Mouse (Mus musculus) embryonic facial prominence, embryonic 13.5 days (tissue): ENCODE measurements around the gene Vapa. TPM values are rescaled to one million over a fixed set of nuclear protein-coding genes. Genes with fewer than 3 reads are reported as not detected.
A peak's percentile ranks its signal among the peaks of the same experiment; 100 is the strongest.
"Not testable (repeated sequence)": the region's sequence is repeated elsewhere in the genome, so short reads cannot be mapped to it uniquely, and the experiment has no call there.

Experiments
- ATAC-seq: fragments of 200-750 bp; cut with Nextera tagmentation; 2 replicates; pipeline ENCODE4 v1.8.0; 2017; ENCODE audit warnings: low read depth; ENCODE audit not compliant: insufficient number of reproducible peaks, insufficient read depth, low FRiP score, low TSS enrichment
- H3K27ac ChIP-seq: fragments of 300-500 bp; sonication (generic); 2 replicates; pipeline ENCODE4 v1.5.1; 2015; ENCODE audit warnings: moderate library complexity, mild to moderate bottlenecking, inconsistent platforms
- H3K27me3 ChIP-seq: fragments of 300-500 bp; sonication (generic); 2 replicates; pipeline ENCODE4 v1.6.1; 2015; ENCODE audit warnings: mild to moderate bottlenecking, inconsistent platforms
- H3K36me3 ChIP-seq: fragments of 300-500 bp; sonication (generic); 2 replicates; pipeline ENCODE4 v1.6.1; 2015; ENCODE audit warnings: mild to moderate bottlenecking, inconsistent platforms
- H3K4me1 ChIP-seq: fragments of 300-500 bp; sonication (generic); 2 replicates; pipeline ENCODE4 v1.6.1; 2015; ENCODE audit warnings: inconsistent platforms
- H3K4me2 ChIP-seq: fragments of 300-500 bp; sonication (generic); 2 replicates; pipeline ENCODE4 v1.6.1; 2015; ENCODE audit warnings: moderate library complexity, mild to moderate bottlenecking, inconsistent platforms
- H3K4me3 ChIP-seq: fragments of 300-500 bp; sonication (generic); 2 replicates; pipeline ENCODE4 v1.5.1; 2015; ENCODE audit warnings: mild to moderate bottlenecking, inconsistent platforms
- H3K9ac ChIP-seq: fragments of 300-500 bp; sonication (generic); 2 replicates; pipeline ENCODE4 v1.6.1; 2015; ENCODE audit warnings: mild to moderate bottlenecking, inconsistent platforms
- H3K9me3 ChIP-seq: fragments of 300-500 bp; sonication (generic); 2 replicates; pipeline ENCODE4 v1.6.1; 2016; ENCODE audit warnings: inconsistent platforms
- WGBS: fragments of 180-500 bp; shearing (Covaris S2); methylation state at CpG from one replicate; pipeline ENCODE4 v1.1.7; 2015; ENCODE audit warnings: mixed read lengths; 5-methylcytosine and 5-hydroxymethylcytosine counted together
- polyA plus RNA-seq: library from polyadenylated mRNA; unstranded; fragments of >200 nt; fragmentation: Nextera tagmentation; extraction: Ambion mirVana; gene quantifications from 2 replicates; pipeline ENCODE4 v1.2.1, GENCODE M21; 2015

Gene Vapa
- polyA plus RNA-seq, 1 experiment from 2014 or later = 187 TPM

GRCm38 (mm10) chr17:65643579-65643978, 30.2 kb upstream of the Vapa start:
- no peak for ATAC-seq
- no peaks in the 10 kb centered on the region for H3K27me3 ChIP-seq
- H3K4me3 ChIP-seq = no peak overlapping the region
- H3K36me3 ChIP-seq = no peaks in the 10 kb centered on the region
- peak overlapping the region; percentile 64 for H3K27ac ChIP-seq
- H3K4me1 ChIP-seq = peaks cover 20% of the 10 kb centered on the region
- H3K9me3 ChIP-seq = no peaks in the 10 kb centered on the region
- 65% methylated on average over 5 of the region's 5 CpGs for WGBS
- peak overlapping the region; percentile 43 for H3K4me2 ChIP-seq
- no peak overlapping the region for H3K9ac ChIP-seq

- Histone ChIP-seq H3K4me1 (peaks cover 20% of the 10 kb centered on the region), H3K4me2 (peak overlapping the region; percentile 43), H3K9me3 (no peaks in the 10 kb centered on the region), H3K9ac (no peak overlapping the region), H3K36me3 (no peaks in the 10 kb centered on the region), H3K27me3 (no peaks in the 10 kb centered on the region), H3K4me3 (no peak overlapping the region), H3K27ac (peak overlapping the region; percentile 64)
- no peak for ATAC-seq
- 13% methylated on average over 10 of the region's 10 CpGs for WGBS
Measured at GRCm38 (mm10) chr17:65643051-65643521, 29.7 kb upstream of the Vapa start.

GRCm38 (mm10) chr17:65642578-65642991, 29.2 kb upstream of the Vapa start:
- Histone ChIP-seq H3K9ac (no peak overlapping the region), H3K4me3 (no peak overlapping the region), H3K4me2 (peak overlapping the region; percentile 43), H3K27me3 (no peaks in the 10 kb centered on the region), H3K36me3 (no peaks in the 10 kb centered on the region), H3K4me1 (peaks cover 20% of the 10 kb centered on the region), H3K27ac (peak overlapping the region; percentile 64; the same call in 1 of the 2 replicates), H3K9me3 (no peaks in the 10 kb centered on the region)
- 10% methylated on average over 5 of the region's 5 CpGs for WGBS
- no peak for ATAC-seq

- peak within 1 kb of the TSS; percentile 64 for H3K27ac ChIP-seq
Measured at GRCm38 (mm10) chr17:65641734-65642218, 28.4 kb upstream of the Vapa start, which contains the start of gene Txndc2. TSS of gene Txndc2 (minus strand) at chr17:65642168.

GRCm38 (mm10) chr17:65639144-65639543, 25.8 kb upstream of the Vapa start:
- Histone ChIP-seq H3K27me3 (no peaks in the 10 kb centered on the region), H3K9me3 (no peaks in the 10 kb centered on the region), H3K4me2 (no peak overlapping the region), H3K27ac (no peak overlapping the region), H3K36me3 (no peaks in the 10 kb centered on the region), H3K4me3 (no peak overlapping the region), H3K4me1 (peaks cover 27% of the 10 kb centered on the region), H3K9ac (no peak overlapping the region)
- WGBS = 82% methylated on average over 1 of the region's 1 CpGs
- no peak for ATAC-seq

More at GRCm38 (mm10) chr17:65641734-65642218, 28.4 kb upstream of the Vapa start, which contains the start of gene Txndc2:
- Histone ChIP-seq H3K4me1 (peaks cover 20% of the 10 kb centered on the region), H3K4me3 (no peak within 1 kb of the TSS), H3K9ac (no peak within 1 kb of the TSS), H3K27me3 (no peaks in the 10 kb centered on the region), H3K4me2 (peak within 1 kb of the TSS; percentile 43), H3K9me3 (no peaks in the 10 kb centered on the region), H3K36me3 (no peaks in the 10 kb centered on the region)
- 78% methylated on average over 11 of the region's 11 CpGs for WGBS
- ATAC-seq = no peak

- H3K27me3 ChIP-seq = no peaks in the 10 kb centered on the region
- no peak overlapping the region for H3K27ac ChIP-seq
- no peak overlapping the region for H3K4me2 ChIP-seq
- no peak overlapping the region for H3K4me3 ChIP-seq
- H3K9me3 ChIP-seq = no peaks in the 10 kb centered on the region
- WGBS = 81% methylated on average over 14 of the region's 14 CpGs
- no peak for ATAC-seq
- no peaks in the 10 kb centered on the region for H3K36me3 ChIP-seq
- peaks cover 7% of the 10 kb centered on the region; the same call in 1 of the 2 replicates for H3K4me1 ChIP-seq
- no peak overlapping the region for H3K9ac ChIP-seq
Measured at GRCm38 (mm10) chr17:65635715-65636360, 22.5 kb upstream of the Vapa start.

GRCm38 (mm10) chr17:65629943-65630342, 16.6 kb upstream of the Vapa start:
- Histone ChIP-seq H3K9me3 (no peaks in the 10 kb centered on the region), H3K27ac (no peak overlapping the region), H3K4me3 (no peak overlapping the region), H3K27me3 (no peaks in the 10 kb centered on the region), H3K4me1 (peaks cover 3% of the 10 kb centered on the region; the same call in 1 of the 2 replicates), H3K36me3 (no peaks in the 10 kb centered on the region), H3K4me2 (no peak overlapping the region), H3K9ac (no peak overlapping the region)
- WGBS = 73% methylated on average over 6 of the region's 6 CpGs
- no peak for ATAC-seq

GRCm38 (mm10) chr17:65628823-65629532, 15.6 kb upstream of the Vapa start:
- not testable (repeated sequence) for H3K9ac ChIP-seq, H3K9me3 ChIP-seq, H3K4me1 ChIP-seq, H3K27ac ChIP-seq, H3K4me3 ChIP-seq, H3K27me3 ChIP-seq, H3K4me2 ChIP-seq, ATAC-seq, H3K36me3 ChIP-seq
- WGBS = 79% methylated on average over 13 of the region's 13 CpGs

GRCm38 (mm10) chr17:65626301-65626700, 12.9 kb upstream of the Vapa start:
- H3K9ac ChIP-seq = no peak overlapping the region
- no peak overlapping the region for H3K4me2 ChIP-seq
- no peak overlapping the region for H3K4me3 ChIP-seq
- H3K9me3 ChIP-seq = no peaks in the 10 kb centered on the region
- H3K4me1 ChIP-seq = no peaks in the 10 kb centered on the region
- 88% methylated on average over 6 of the region's 6 CpGs for WGBS
- ATAC-seq = no peak
- no peaks in the 10 kb centered on the region for H3K36me3 ChIP-seq
- no peaks in the 10 kb centered on the region for H3K27me3 ChIP-seq
- no peak overlapping the region for H3K27ac ChIP-seq

DNA sequence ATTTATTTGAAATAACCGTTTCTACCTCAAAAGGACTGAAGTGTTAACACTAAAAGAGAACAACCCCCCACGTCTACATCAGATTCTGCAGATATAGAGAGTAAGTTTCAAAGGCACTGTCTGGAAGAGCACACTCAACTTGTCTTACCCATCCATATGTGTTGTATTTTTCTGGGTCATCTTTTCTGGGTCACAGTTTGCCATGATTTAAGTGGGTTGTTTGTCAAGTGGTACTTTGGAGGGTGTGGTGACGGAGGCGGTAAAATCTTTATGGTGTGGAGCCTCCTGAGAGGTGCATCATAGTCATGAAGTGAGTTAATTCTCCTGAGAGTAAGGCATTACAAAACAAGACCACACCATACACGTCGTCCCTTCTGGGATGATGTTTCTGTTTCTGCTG, 12.2 kb upstream of the Vapa start:
- no peak overlapping the region for H3K27ac ChIP-seq
- no peak overlapping the region for H3K4me2 ChIP-seq
- H3K27me3 ChIP-seq = no peaks in the 10 kb centered on the region
- ATAC-seq = no peak
- 87% methylated on average over 6 of the region's 6 CpGs for WGBS
- H3K4me3 ChIP-seq = no peak overlapping the region
- H3K9ac ChIP-seq = no peak overlapping the region
- H3K36me3 ChIP-seq = no peaks in the 10 kb centered on the region
- no peaks in the 10 kb centered on the region for H3K4me1 ChIP-seq
- no peaks in the 10 kb centered on the region for H3K9me3 ChIP-seq

DNA sequence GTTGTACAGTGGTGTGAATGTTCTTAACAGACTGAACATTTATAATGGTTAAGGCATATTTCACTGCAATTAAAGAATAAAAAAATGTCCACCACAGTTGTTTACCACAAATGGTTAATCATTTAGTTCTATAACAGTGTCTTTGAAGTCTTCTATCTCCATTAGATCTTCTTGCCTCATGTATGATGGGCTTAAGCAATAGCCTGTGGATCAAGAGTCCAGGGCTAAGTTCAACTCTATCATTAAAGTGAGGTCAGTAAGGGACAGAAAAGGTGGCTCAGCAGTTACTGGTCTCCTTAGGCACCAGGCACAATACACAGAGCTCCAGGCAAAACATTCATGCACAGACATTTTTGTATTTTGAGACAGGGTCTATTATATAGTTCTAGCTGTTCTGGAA, 9.8 kb upstream of the Vapa start:
- H3K4me2 ChIP-seq = no peak overlapping the region

DNA sequence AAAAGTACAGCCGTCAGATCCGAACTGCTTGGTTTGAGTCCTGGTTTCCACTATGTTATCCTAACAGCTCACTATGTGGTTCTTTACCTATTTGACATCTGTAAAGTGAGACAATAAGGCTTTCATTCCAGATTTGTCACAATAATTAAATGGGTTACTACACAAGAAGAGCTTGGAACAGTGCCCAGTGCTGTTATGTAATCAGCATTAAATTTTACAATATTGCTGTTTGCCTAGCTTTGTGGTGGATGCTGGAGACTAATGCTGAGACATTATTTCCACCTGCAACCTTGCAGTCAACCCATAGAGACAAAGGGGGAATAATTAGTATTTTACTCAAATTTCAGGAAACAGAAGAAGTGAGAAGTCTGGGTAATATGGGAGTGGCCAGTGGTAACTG, 5.1 kb upstream of the Vapa start:
- Histone ChIP-seq H3K9ac (no peak overlapping the region), H3K4me2 (no peak overlapping the region), H3K36me3 (no peaks in the 10 kb centered on the region), H3K9me3 (no peaks in the 10 kb centered on the region), H3K27ac (no peak overlapping the region), H3K27me3 (no peaks in the 10 kb centered on the region), H3K4me1 (peaks cover 13% of the 10 kb centered on the region), H3K4me3 (no peak overlapping the region)
- 80% methylated on average over 2 of the region's 2 CpGs for WGBS
- no peak for ATAC-seq

More for the DNA sequence above, 9.8 kb upstream of the Vapa start:
- no peak overlapping the region for H3K27ac ChIP-seq
- no peaks in the 10 kb centered on the region for H3K27me3 ChIP-seq
- 0 out of 2 replicates have a peak, but pooled peaks cover 6% of the 10 kb centered on the region for H3K4me1 ChIP-seq
- no peak overlapping the region for H3K9ac ChIP-seq
- no peaks in the 10 kb centered on the region for H3K9me3 ChIP-seq
- no peaks in the 10 kb centered on the region for H3K36me3 ChIP-seq
- no peak overlapping the region for H3K4me3 ChIP-seq
- ATAC-seq = no peak
